Mouse (Mus musculus): ENCODE data around the gene Wdr35. TPM values are rescaled to one million over a fixed set of nuclear protein-coding genes. Genes with fewer than 3 reads are reported as not detected.
"Not testable (repeated sequence)": the region's sequence is repeated elsewhere in the genome, so short reads cannot be mapped to it uniquely, and the experiment has no call there.

Wdr35 gene
- 0.67 to 1.3 TPM (median 1.2 TPM) in 3 replicates for total RNA-seq (2017)

DNA sequence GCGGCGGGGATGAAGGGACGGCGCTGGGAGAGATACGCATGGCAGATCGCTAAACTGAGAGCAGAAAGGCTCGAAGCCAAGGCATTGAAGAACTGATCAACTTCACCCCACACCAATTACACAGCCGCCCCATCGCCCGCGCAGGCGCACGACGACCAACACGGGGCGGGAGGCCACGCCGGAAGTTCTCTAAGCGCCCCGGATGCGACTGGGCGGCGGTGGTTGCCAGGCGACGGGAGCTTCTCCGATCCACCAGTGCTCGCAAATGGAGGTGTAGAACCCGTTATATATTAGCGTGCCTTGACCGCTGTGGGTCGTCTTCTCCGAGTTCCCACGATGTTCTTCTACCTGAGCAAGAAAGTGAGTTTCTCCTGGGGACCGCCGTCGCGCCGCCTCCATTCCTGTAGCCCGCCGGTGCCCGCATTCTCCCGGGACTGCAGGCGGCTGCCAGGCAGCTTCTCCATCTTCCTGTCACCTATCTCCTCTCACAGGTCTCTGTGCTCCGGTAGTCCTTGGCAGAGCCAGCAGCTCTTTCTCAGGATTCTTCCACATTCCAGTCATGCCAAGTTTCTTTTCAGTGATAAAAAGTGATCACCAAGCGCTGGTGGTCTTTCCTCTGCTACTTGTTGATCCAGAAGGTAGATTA, at the start of gene Wdr35:
Gene Wdr35 (plus strand): TSS at position 73 of the 646 bp plus-strand sequence.
- ATAC-seq (replicated peaks; ENCODE audit: insufficient number of reproducible peaks, low FRiP score, low TSS enrichment, poor library complexity, severe bottlenecking) = peak; percentile 95

DNA sequence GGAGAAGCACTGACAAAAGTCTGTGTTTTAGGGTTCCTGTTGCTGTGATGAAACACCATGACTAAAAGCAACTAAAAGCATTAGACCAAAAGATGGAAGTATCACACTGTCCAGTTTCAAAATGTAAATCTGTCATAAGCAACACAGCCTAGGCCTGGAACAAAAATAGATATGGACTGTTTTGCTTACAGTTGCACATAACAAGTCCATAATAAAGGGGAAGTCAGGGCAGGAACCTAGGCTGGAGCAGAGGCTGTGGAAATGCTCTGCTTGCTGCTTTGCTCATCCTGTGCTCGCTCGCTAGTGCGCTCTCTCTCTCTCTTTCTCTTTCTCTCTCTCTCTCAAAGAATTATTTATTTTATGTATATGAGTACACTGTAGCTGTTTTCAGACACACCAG, 46.0 kb upstream of the Wdr35 start:
- peak; percentile 89 for ATAC-seq (replicated peaks; ENCODE audit: insufficient number of reproducible peaks, low FRiP score, low TSS enrichment, poor library complexity, severe bottlenecking)

DNA sequence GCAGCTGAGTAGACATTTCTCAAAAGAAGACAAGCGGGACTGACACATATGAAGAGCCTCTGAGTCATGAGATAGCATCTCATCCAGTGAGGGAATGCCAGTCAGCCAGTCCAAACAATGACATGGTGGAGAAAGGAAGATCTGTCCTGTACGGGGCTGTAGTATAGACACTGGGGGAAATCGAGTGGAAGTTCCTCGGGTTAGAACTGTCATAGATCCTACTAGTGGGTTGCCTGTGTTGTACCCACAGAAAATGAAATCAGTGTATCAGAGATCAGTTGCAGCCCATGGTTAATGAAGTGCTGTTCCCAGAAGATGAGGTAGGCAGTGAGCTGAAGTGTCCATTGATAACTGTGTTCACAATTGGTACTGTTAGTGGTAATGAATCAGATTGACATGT, 44.9 kb upstream of the Wdr35 start:
- no peak for ATAC-seq (replicated peaks; ENCODE audit: insufficient number of reproducible peaks, low FRiP score, low TSS enrichment, poor library complexity, severe bottlenecking)

DNA sequence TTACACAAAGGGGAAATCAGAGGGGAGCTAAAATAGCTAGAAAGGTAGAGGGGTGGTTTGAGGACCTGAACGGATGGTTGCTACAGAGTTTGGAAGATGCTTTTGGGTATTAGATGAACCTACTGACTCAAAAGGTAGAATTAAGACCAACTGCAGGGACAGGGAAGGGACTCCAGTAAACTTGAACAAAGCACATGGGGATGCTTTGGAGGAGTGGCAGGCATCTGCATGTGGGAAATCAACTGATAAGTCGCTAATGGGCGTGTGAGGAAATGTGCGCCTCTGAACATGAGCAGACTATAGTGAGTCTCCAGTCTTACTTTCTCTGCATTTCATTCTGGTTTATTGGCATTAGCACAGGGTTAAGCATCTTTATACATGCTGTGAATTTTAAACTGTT, 42.6 kb upstream of the Wdr35 start:
- no peak for ATAC-seq (replicated peaks; ENCODE audit: insufficient number of reproducible peaks, low FRiP score, low TSS enrichment, poor library complexity, severe bottlenecking)

DNA sequence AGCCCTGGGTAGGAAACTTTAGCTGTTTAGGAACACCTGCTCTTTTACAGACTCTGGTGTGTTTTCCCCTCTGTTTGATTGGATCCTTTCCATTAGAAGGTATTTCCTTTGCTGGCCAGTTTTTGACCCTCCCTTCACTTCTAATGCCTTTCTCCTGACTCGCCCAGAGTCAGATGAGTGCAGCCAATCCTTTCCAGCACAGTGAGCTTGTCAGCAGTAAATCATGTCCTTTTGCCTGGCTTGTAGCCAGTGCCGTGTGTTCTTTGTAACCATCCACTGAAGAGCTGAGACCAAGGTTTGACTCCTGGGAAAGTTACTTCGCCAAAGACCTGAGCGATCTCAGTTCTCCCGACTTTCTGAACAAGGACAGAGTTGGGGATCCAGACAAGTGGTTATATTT, 38.3 kb upstream of the Wdr35 start:
- no peak for ATAC-seq (replicated peaks; ENCODE audit: insufficient number of reproducible peaks, low FRiP score, low TSS enrichment, poor library complexity, severe bottlenecking)

DNA sequence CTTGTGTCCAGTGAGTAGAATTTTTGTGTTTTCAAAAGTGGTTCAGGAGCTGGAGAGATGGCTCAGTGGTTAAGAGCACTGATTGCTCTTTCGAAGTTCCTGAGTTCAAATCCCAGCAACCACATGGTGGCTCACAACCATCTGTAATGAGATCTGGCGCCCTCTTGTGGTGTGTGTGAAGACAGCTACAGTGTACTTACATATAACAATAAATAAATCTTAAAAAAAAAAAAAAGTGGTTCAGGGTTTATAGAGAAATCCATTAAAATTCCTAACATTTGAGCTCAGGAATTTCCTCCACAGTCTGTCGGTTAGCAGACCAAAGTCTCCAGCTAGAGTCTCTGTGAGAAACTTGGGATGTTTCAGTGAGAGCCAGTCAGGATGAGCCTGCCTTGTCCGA, 37.5 kb upstream of the Wdr35 start:
- not testable (repeated sequence) for ATAC-seq (replicated peaks; ENCODE audit: insufficient number of reproducible peaks, low FRiP score, low TSS enrichment, poor library complexity, severe bottlenecking)

DNA sequence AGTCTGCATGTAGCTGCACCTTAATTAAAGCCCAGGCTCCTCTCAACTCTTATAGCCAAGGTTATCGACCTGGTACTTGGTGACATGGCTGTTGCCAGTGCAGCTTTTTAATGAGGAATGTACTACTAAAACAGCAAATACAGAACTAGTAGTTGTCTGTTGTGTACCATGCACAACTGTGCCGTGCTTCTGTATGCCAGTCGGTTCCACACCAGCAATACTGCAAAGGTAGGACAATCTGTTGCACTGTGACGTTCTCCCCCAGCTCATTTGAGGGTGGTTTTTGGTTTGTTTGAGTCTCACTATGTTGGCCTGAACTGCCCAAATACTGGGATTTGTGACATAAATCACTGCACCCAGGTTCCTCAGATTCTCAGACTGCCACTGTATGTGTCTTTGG, 34.2 kb upstream of the Wdr35 start:
- no peak for ATAC-seq (replicated peaks; ENCODE audit: insufficient number of reproducible peaks, low FRiP score, low TSS enrichment, poor library complexity, severe bottlenecking)

DNA sequence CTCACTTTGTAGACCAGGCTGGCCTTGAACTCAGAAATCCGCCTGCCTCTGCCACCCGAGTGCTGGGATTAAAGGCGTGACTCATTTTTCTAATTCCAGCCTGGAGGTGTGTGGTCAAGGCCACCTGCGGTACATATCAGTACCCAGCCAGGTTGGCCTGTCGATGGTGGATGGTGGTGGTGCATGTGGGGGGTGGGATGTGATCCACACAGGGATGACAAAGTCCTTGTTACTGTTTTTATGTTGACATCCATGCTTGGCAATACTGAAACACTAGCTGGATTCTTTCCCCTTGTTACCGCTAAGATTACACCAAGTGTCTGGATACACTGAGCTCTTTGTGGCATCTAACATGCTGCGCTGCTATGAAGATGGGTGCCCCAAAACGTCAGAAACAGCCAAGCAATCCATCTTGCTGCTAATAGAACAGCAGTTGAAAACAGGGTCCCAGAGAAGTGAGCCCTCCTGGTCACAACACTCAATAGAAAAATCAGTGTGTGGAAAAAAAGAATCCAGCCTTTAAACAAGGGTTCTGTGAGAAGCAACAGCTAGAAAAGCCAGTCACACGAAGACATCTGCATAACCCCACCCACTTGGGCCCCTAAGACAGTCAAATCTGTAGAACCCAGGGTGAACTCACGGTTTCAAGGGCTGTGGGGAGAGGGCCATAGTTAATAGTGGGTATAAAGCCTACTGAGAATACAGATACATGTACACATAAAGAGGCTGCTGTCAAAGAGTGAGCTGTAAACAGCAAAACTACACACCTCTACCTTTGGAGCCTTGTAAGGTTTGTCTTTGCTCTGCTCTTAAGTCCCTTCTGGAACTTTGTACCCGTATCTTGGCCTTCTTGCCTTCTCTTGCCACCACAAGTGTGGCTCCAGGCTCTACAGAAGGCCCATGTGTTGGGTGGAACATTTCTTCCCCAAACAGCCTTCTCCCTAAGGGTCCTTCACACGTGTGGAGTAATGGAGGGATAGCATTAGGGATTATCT, 33.4 kb upstream of the Wdr35 start:
- no peak for ATAC-seq (replicated peaks; ENCODE audit: insufficient number of reproducible peaks, low FRiP score, low TSS enrichment, poor library complexity, severe bottlenecking)

DNA sequence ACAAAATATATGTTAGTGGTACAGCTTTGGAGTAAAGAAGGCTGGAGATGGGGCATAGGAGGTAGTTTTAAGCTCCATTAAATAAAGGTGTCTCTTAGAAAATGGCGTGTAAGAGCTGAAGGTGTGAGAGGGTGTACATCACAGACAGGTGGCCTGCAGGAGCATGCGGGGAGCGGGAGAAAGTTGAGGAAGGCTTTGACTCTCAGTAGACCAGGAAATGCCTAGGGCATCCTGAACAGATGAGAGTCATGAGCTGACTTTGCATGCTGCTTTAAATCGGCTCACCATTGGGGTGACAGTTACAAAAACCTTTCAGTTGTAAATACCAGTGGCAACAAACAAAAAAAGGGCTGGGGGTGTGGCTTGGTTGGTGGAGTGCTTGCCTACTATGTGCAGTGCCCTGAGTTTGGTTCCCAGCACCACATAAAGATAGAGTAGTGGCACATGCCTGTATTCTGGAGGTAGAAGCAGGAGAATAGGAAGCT, 32.5 kb upstream of the Wdr35 start:
- ATAC-seq (replicated peaks; ENCODE audit: insufficient number of reproducible peaks, low FRiP score, low TSS enrichment, poor library complexity, severe bottlenecking) = 0 out of 2 replicates have a peak, but pooled peaks have one; percentile 2

DNA sequence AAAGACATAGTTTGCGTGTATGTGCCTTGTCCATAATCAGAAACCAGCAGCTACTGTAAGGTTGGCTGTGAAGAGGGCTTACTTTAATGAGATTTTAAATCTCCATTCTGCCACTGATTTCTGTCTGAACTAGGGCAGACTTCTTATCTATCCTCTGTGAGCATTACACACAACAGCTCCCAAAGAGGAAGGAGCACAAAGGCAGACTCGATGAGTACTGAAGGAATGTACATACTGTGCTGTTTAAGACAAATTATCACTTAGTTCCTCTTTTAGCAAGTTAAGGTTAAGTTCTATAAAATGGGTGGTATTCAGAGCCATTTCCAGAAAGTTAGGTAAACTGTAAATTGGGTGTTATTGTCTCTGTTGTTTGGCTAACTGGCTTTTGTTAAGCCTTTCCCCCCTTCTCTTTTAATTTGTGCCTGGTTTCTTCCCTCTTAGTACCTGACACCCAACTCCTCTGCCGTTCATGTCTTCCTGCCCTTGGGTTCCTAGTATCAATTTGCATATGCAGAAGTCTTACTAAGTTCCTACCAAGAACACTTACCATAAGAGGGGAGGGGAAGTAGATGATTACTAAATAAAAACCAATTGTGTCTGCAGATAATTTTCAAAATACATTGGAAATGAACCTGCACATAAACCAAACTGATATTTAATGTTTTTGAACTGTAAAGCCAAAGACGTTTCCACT, 31.8 kb upstream of the Wdr35 start:
- peak; percentile 79 for ATAC-seq (replicated peaks; ENCODE audit: insufficient number of reproducible peaks, low FRiP score, low TSS enrichment, poor library complexity, severe bottlenecking)

DNA sequence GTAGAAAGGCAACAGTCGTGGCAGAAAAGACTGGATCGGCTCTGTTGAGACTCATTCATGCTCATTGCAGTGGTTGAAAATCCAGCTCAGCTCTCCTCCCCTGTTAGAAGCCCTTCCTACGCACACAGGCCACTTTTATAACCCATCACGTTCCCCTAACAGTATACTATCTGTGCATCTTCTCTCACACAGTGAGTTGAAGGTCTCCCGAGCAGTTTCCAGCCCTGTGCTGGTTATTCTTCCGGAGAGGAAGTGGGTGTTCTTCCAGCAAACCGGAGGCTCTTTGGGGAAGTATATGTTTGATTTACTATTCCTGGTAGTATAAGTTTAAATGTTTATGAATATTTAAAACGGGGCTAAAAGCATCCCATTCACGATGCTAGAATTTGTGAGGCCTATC, 26.5 kb upstream of the Wdr35 start:
- ATAC-seq (replicated peaks; ENCODE audit: insufficient number of reproducible peaks, low FRiP score, low TSS enrichment, poor library complexity, severe bottlenecking) = no peak

DNA sequence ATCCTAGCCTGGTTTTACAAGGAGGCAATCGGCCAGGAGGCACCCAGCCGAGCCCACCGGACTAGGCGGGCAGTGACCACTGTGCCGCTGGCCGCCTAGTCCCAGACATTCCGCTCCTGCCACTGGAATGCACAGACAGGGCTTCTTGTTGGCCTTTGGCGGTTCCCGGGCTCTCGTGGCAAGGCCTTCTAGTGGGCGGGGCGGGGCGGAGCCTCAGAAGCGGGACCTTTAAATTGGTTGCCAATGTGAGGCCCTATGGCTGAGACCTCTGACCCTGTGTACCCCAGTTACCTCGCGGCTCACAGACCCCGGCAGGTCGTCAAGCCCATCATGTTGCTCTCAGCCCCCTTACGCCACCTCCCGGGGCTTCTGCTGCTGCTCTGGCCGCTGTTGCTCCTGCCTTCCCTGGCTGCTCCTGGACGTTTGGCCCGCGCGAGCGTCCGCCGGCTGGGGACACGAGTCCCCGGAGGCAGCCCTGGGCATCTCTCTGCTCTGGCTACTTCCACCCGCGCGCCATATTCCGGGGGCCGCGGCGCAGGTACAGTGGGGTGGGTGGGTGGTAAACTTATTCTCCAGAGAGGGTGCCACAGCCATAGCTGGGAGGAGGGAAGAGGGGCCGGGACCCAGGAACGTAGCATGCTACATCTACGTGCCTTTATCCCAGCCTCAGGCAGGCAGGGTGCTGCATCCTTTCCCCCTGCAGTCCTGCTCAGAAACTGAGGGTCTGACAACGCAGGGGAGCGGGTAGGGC, 25.8 kb upstream of the Wdr35 start, which contains the start of gene Matn3:
Gene Matn3 (plus strand): TSS at position 216 of the 751 bp plus-strand sequence.
- peak; percentile 63 for ATAC-seq (replicated peaks; ENCODE audit: insufficient number of reproducible peaks, low FRiP score, low TSS enrichment, poor library complexity, severe bottlenecking)

DNA sequence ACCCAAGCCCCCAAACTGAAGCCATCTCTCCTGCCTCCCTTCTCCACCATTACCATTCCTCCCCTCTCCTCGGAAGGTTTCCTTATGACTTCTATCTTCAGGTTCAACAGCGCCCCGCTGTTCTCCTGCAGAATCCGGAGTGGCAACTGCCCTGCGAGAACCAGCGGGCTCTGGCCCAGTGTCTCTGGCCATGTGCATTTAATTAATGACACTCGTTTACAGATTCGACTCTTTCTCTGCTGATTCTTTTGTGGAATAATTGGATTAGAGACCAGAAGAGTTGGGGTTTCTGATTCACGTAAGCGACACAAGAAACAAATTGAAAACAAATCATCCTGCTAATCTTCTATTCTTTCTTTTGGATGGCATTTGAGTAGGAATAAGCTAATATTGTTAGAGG, 20.6 kb upstream of the Wdr35 start:
- no peak for ATAC-seq (replicated peaks; ENCODE audit: insufficient number of reproducible peaks, low FRiP score, low TSS enrichment, poor library complexity, severe bottlenecking)

DNA sequence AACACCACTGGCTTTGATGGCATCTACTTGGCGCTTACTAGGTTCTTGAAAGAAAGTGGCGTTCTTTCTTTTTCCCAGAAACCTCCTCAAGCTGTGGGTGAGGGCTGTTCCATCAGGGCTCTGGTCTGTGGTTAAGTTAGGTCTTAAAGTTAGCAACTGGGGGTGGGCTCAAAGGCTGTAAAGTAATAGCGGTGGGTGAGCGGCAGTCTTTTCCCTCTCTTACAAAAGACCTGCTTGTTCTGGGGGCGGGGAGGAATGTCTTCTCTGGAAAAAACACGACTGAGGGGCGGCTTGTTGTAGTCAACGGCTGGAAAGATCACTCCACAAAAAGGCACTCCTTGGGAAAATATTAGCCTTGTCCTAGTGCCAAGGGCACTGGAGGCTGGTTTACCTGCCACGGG, 19.5 kb upstream of the Wdr35 start:
- ATAC-seq (replicated peaks; ENCODE audit: insufficient number of reproducible peaks, low FRiP score, low TSS enrichment, poor library complexity, severe bottlenecking) = no peak

DNA sequence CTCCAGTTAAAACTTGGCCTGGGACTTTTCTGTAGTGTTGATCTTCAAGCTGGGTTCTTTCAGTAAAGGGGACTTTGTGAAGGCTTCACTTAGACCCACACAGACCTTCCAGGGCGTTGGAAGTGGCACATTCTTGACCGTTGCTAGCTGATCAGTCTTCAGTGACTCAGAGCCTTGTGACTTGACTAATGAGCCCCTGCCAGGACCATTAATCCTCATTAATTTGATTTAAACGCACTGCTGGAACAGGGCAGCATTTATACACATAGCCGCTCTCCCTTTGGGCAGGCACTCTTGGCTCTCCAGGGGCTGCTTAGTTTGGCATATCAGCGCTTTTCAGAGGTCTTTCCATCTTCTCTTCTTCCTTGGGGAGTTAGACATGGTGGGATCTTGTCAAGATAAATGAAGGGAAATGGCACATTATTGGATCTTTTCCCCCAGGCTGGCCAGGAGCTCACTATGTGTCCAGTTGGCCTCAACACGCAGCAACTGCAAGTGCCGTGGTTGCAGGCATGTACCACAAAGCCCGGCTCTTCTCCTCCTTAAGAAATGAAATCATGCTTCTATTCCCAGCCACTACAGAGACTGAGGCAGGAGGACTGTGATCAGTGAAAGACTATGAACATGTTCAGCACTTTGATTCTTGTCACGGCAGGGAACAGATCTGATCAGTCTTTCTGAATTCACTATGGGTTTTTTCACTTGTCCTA, 11.9 kb upstream of the Wdr35 start:
- ATAC-seq (replicated peaks; ENCODE audit: insufficient number of reproducible peaks, low FRiP score, low TSS enrichment, poor library complexity, severe bottlenecking) = no peak

DNA sequence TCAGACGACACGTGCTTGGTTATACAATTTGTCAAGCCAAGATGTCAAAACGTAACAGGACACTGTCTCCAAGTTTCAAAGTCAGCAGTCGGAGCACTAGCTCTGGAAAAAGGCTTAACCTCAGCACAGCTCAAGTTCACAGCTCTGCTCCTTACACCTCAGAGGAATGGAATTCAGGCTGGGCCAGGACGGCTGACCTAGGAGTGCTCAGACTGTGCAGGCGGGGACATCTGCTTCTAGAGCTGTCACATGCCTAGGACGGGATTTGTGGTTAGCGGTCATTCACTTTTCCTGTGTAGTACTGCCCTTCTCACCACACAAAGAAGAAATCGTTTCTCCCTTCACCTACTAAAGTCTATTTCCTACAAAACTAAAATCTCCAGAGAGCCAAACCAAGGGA, 3.9 kb upstream of the Wdr35 start:
- ATAC-seq (replicated peaks; ENCODE audit: insufficient number of reproducible peaks, low FRiP score, low TSS enrichment, poor library complexity, severe bottlenecking) = 0 out of 2 replicates have a peak, but pooled peaks have one; percentile 49

DNA sequence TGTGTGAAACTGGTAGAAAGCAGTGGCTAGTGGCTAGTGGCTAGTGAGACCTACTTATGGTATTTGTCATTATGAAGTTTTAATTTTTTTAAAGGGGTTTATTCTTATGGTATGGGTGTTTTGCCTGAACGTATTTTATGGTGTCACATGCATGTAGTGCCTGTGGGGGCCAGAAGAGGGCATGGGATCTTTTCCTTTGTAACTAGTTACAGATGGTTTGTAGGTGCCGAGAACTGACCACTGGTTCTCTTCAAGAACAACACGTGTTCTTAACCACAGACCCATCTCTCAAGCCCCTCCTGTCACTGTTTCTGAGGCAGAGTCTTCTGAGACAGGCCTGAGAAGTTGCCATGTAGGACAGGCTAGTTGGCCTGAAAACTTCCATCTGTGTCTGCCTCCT, 1.4 kb downstream of the Wdr35 start:
- ATAC-seq (replicated peaks; ENCODE audit: insufficient number of reproducible peaks, low FRiP score, low TSS enrichment, poor library complexity, severe bottlenecking) = no peak

DNA sequence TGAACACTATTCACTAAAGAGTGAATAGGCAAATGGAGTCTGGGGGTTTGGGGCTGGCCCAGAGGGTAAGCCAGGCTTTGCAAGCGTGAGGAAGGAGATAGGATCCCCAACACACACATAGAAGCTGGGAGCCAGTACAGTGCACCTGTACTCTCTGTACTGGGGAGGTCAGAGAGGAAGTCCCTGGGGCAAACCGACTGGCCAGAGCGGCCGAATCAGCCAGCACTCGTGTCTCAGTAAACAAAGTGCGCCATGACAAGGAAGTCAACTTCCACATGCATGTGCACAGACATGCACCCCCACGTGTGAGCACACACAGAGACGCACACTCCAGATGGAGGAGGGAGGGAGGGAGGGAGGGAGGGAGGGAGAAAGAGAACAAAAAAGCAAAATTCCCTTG, 19.5 kb downstream of the Wdr35 start:
- ATAC-seq (replicated peaks; ENCODE audit: insufficient number of reproducible peaks, low FRiP score, low TSS enrichment, poor library complexity, severe bottlenecking) = no peak

All from monocyte, adult 5-6 weeks (primary cell).